Mouse (Mus musculus) heart, embryonic 14.5 days (tissue): ENCODE measurements around the gene Il1r2. TPM values are rescaled to one million over a fixed set of nuclear protein-coding genes. Genes with fewer than 3 reads are reported as not detected.

Experiments
- ATAC-seq: fragments of 200-750 bp; cut with Nextera tagmentation; 2 replicates; pipeline ENCODE4 v1.8.0; 2017; ENCODE audit warnings: low read depth, moderate TSS enrichment; ENCODE audit not compliant: insufficient number of reproducible peaks, insufficient read depth, low FRiP score
- H3K27ac ChIP-seq, 2 experiments: fragments of 200-500 bp in 1 of 2; fragments of 300-500 bp in 1 of 2; sonication (generic) in 1 of 2; replicated peaks in 1 of 2; 2 replicates each; pipeline ENCODE4 v1.5.1; 2012 to 2014; ENCODE audit warnings: low read depth in 2 of 2, low read length in 2 of 2, control low read depth in 1 of 2, mild to moderate bottlenecking in 1 of 2, mixed read lengths in 1 of 2; ENCODE audit not compliant: control insufficient read depth in 1 of 2, insufficient read depth in 1 of 2
- H3K27me3 ChIP-seq: fragments of 300-500 bp; sonication (generic); 2 replicates; pipeline ENCODE4 v1.6.1; 2014; ENCODE audit warnings: mild to moderate bottlenecking, low read length, control low read depth; ENCODE audit not compliant: control insufficient read depth, insufficient read depth
- H3K36me3 ChIP-seq: fragments of 300-500 bp; sonication (generic); 2 replicates; pipeline ENCODE4 v1.6.1; 2014; ENCODE audit warnings: mild to moderate bottlenecking, control low read depth, low read length, mixed read lengths; ENCODE audit not compliant: control insufficient read depth, insufficient read depth
- H3K4me1 ChIP-seq, 2 experiments: fragments of 200-500 bp in 1 of 2; fragments of 300-500 bp in 1 of 2; sonication (generic) in 1 of 2; 2 replicates each; pipeline ENCODE4 v1.6.1; 2012 to 2014; ENCODE audit warnings: low read length in 2 of 2, control low read depth in 1 of 2, mixed read lengths in 1 of 2; ENCODE audit not compliant: control insufficient read depth in 2 of 2, insufficient read depth in 2 of 2
- H3K4me2 ChIP-seq: fragments of 300-500 bp; sonication (generic); 2 replicates; pipeline ENCODE4 v1.6.1; 2014; ENCODE audit warnings: mild to moderate bottlenecking, low read length
- H3K4me3 ChIP-seq, 2 experiments: fragments of 200-500 bp in 1 of 2; fragments of 300-500 bp in 1 of 2; sonication (generic) in 1 of 2; 2 replicates each; pipeline ENCODE4 v1.5.1; 2012 to 2014; ENCODE audit warnings: low read length in 2 of 2, mild to moderate bottlenecking in 2 of 2, control low read depth in 1 of 2, low read depth in 1 of 2, moderate library complexity in 1 of 2; ENCODE audit not compliant: control insufficient read depth in 1 of 2, insufficient read depth in 1 of 2
- H3K9ac ChIP-seq: fragments of 300-500 bp; sonication (generic); 2 replicates; pipeline ENCODE4 v1.6.1; 2014; ENCODE audit warnings: mild to moderate bottlenecking, low read length
- H3K9me3 ChIP-seq: fragments of 300-500 bp; sonication (generic); 2 replicates; pipeline ENCODE4 v1.6.1; 2016; ENCODE audit warnings: low read length, control low read depth; ENCODE audit not compliant: control insufficient read depth
- WGBS: fragments of 180-500 bp; shearing (Covaris S2); extraction: QIAGEN DNeasy Blood & Tissue Kit; methylation state at CpG from one replicate; pipeline ENCODE4 v1.1.7; 2014; 5-methylcytosine and 5-hydroxymethylcytosine counted together
- polyA plus RNA-seq: library from polyadenylated mRNA; unstranded; fragments of >200 nt; fragmentation: Nextera tagmentation; extraction: Ambion mirVana; gene quantifications from 2 replicates; pipeline ENCODE4 v1.2.1, GENCODE M21; 2014

The Il1r2 gene
- polyA plus RNA-seq, 1 experiment from 2014 or later: 1.1 TPM

- H3K4me3 ChIP-seq: no peak overlapping the region
- peaks cover 3 to 9% of the 10 kb centered on the region in 2 experiments for H3K4me1 ChIP-seq
- ATAC-seq: peak; percentile 79
- WGBS: 31% methylated on average over 5 of the region's 5 CpGs
- no peaks in the 10 kb centered on the region for H3K36me3 ChIP-seq
- H3K27me3 ChIP-seq: no peaks in the 10 kb centered on the region
- no peak overlapping the region for H3K4me2 ChIP-seq
- peak overlapping the region in 1 of 2 experiments; percentile 57; a peak in 1 of 4 replicates for H3K27ac ChIP-seq
- no peak overlapping the region for H3K9ac ChIP-seq
- H3K9me3 ChIP-seq: no peaks in the 10 kb centered on the region
Measured at GRCm38 (mm10) chr1:40171878-40172277, 98.0 kb downstream of the Il1r2 start.

GRCm38 (mm10) chr1:40174146-40174545 is 100.3 kb downstream of the Il1r2 start:
- Histone ChIP-seq H3K4me3 (no peak overlapping the region), H3K9me3 (peaks cover 6% of the 10 kb centered on the region), H3K27me3 (no peaks in the 10 kb centered on the region), H3K9ac (no peak overlapping the region), H3K27ac (0 out of 4 replicates have a peak overlapping the region, but pooled peaks of 1 of the 2 experiments have one; percentile 0), H3K36me3 (no peaks in the 10 kb centered on the region), H3K4me2 (no peak overlapping the region), H3K4me1 (peaks cover 3 to 9% of the 10 kb centered on the region in 2 experiments)
- WGBS: 53% methylated on average over 3 of the region's 3 CpGs
- 0 out of 2 replicates have a peak, but pooled peaks have one; percentile 4 for ATAC-seq

Other genes starting within 250 kb of the Il1r2 start
- 28.9 and 34.5 TPM in 2 replicates for gene Map4k4, start 173.2 kb upstream of the Il1r2 start, polyA plus RNA-seq
- 8.4 TPM in 2 replicates for gene Il1r1, start 151.0 kb downstream of the Il1r2 start, polyA plus RNA-seq